Mouse (Mus musculus) inflammation-experienced regulatory T-cells, adult 6 months (primary cell): ENCODE results near the gene Tas2r108. TPM values are rescaled to one million over a fixed set of nuclear protein-coding genes. Genes with fewer than 3 reads are reported as not detected.

Source experiments
- ATAC-seq: one replicate; pipeline ENCODE4 v1.8.0; 2017
- polyA plus RNA-seq, 3 experiments: library from polyadenylated mRNA; unstranded; fragments of 100-300 nt; shearing (Covaris generic); gene quantifications; one replicate each; pipeline ENCODE4 v1.2.1; 2017

The Tas2r108 gene
- polyA plus RNA-seq, result not detected

- ATAC-seq, result no peak
Measured at GRCm38 (mm10) chr6:40493229-40493628, at the start of gene Tas2r108. TSS of gene Tas2r108 (plus strand) at chr6:40493529.

GRCm38 (mm10) chr6:40448626-40449025, 44.7 kb upstream of the Tas2r108 start:
- no peak for ATAC-seq

GRCm38 (mm10) chr6:40454436-40455041, 38.8 kb upstream of the Tas2r108 start:
- peak; percentile 68 for ATAC-seq

GRCm38 (mm10) chr6:40465710-40466109, 27.6 kb upstream of the Tas2r108 start:
- ATAC-seq, result peak; percentile 49

- peak; percentile 94 for ATAC-seq
Measured at GRCm38 (mm10) chr6:40470916-40471719, 22.2 kb upstream of the Tas2r108 start, which contains the start of gene Ssbp1. TSS of gene Ssbp1 (plus strand) at chr6:40471352.

- no peak for ATAC-seq
Measured at GRCm38 (mm10) chr6:40471720-40472010, 21.7 kb upstream of the Tas2r108 start.

GRCm38 (mm10) chr6:40476132-40476531, 17.2 kb upstream of the Tas2r108 start:
- no peak for ATAC-seq

- ATAC-seq, result peak; percentile 58
Measured at GRCm38 (mm10) chr6:40479705-40480104, 13.6 kb upstream of the Tas2r108 start.

- ATAC-seq, result no peak
Measured at GRCm38 (mm10) chr6:40482318-40482717, 11.0 kb upstream of the Tas2r108 start.

GRCm38 (mm10) chr6:40490933-40491332, 2.4 kb upstream of the Tas2r108 start, which contains the start of gene Tas2r137:
TSS of gene Tas2r137 (plus strand) at chr6:40491233.
- no peak for ATAC-seq

- no peak for ATAC-seq
Measured at GRCm38 (mm10) chr6:40519408-40519807, 26.1 kb downstream of the Tas2r108 start, which contains the start of gene Prss37. TSS of gene Prss37 (minus strand) at chr6:40519508.

Other genes with a start within 250 kb of the Tas2r108 start
- 10 to 100 TPM; 42.6 to 70.6 (median 59.1) TPM for gene Agk, start 168.4 kb upstream of the Tas2r108 start, polyA plus RNA-seq
- 1 to 10 TPM; 3.2 to 9.1 (median 6.1) TPM for gene E330009J07Rik, start 57.4 kb upstream of the Tas2r108 start, polyA plus RNA-seq
- not detected for gene Wee2, start 54.4 kb upstream of the Tas2r108 start, polyA plus RNA-seq
- 100 to 1,000 TPM; 108 to 133 (median 114) TPM for gene Ssbp1, start 22.2 kb upstream of the Tas2r108 start, polyA plus RNA-seq
- not detected for gene Tas2r137, start 2.3 kb upstream of the Tas2r108 start, polyA plus RNA-seq
- gene Prss37, start 26.0 kb downstream of the Tas2r108 start, polyA plus RNA-seq, result not detected
- gene Olfr461, start 61.5 kb downstream of the Tas2r108 start, polyA plus RNA-seq, result not detected
- not detected for gene Olfr460, start 76.0 kb downstream of the Tas2r108 start, polyA plus RNA-seq
- not detected for gene Clec5a, start 92.3 kb downstream of the Tas2r108 start, polyA plus RNA-seq
- not detected for gene Tas2r138, start 119.8 kb downstream of the Tas2r108 start, polyA plus RNA-seq
- under 1 TPM in 1 of 3 experiments, not detected in 2; 0.34 TPM for gene Mgam, start 135.3 kb downstream of the Tas2r108 start, polyA plus RNA-seq